Mouse (Mus musculus) thymus, adult 2 months (tissue): ENCODE results near the gene Max.

ENCODE experiments used
- CTCF ChIP-seq: fragments of 200-500 bp; IDR thresholded peaks from 2 replicates; pipeline ENCODE4 v1.5.1; 2012; ENCODE audit warnings: mild to moderate bottlenecking, control low read depth, low read length, moderate library complexity, borderline replicate concordance; ENCODE audit not compliant: control insufficient read depth, poor library complexity, insufficient read depth; ENCODE audit errors: extremely low read depth
- POLR2A ChIP-seq: fragments of 200-500 bp; IDR thresholded peaks from 2 replicates; pipeline ENCODE4 v1.6.1; 2012; ENCODE audit warnings: mild to moderate bottlenecking, low read length, control low read depth, moderate library complexity; ENCODE audit not compliant: control insufficient read depth, poor library complexity, insufficient read depth; ENCODE audit errors: extremely low read depth

- TF ChIP-seq CTCF (no peak), POLR2A (no peak)
Measured at GRCm38 (mm10) chr12:76887941-76888340, 74.1 kb downstream of the Max start.
